Mouse (Mus musculus) adrenal gland, adult 8-10 months (tissue): ENCODE data around the gene Pank4. TPM values are rescaled to one million over a fixed set of nuclear protein-coding genes. Genes with fewer than 3 reads are reported as not detected.

Source experiments
- DNase-seq: peaks from one replicate; pipeline ENCODE4 v3.0.0; 2022
- total RNA-seq, 4 experiments: library from RNA; stranded (reverse); gene quantifications; 2 replicates each; pipeline ENCODE4 v1.2.4; 2022

Gene Pank4
- total RNA-seq, 4 experiments from 2014 or later, result 27.8 to 38.1 (median 34.0) TPM

GRCm38 (mm10) chr4:154943323-154944039 is 20.4 kb upstream of the Pank4 start:
- DNase-seq, result no peak

- DNase-seq, result peak; percentile 76
Observed at GRCm38 (mm10) chr4:154944121-154944590, 19.8 kb upstream of the Pank4 start.

- peak; percentile 70 for DNase-seq
Observed at GRCm38 (mm10) chr4:154946319-154946718, 17.6 kb upstream of the Pank4 start.

- DNase-seq, result no peak
Observed at GRCm38 (mm10) chr4:154948066-154948939, 15.6 kb upstream of the Pank4 start.

GRCm38 (mm10) chr4:154948940-154949588 is 14.9 kb upstream of the Pank4 start:
- no peak for DNase-seq

- DNase-seq, result no peak
Observed at GRCm38 (mm10) chr4:154949589-154949982, 14.3 kb upstream of the Pank4 start.

GRCm38 (mm10) chr4:154952461-154953241 is 11.3 kb upstream of the Pank4 start:
- DNase-seq, result no peak

- no peak for DNase-seq
Observed at GRCm38 (mm10) chr4:154956604-154957003, 7.3 kb upstream of the Pank4 start.

- no peak for DNase-seq
Observed at GRCm38 (mm10) chr4:154957289-154957993, 6.5 kb upstream of the Pank4 start.

GRCm38 (mm10) chr4:154958171-154958570 is 5.8 kb upstream of the Pank4 start:
- no peak for DNase-seq

- no peak for DNase-seq
Observed at GRCm38 (mm10) chr4:154958621-154959020, 5.3 kb upstream of the Pank4 start.

- no peak for DNase-seq
Observed at GRCm38 (mm10) chr4:154960021-154960689, 3.8 kb upstream of the Pank4 start.

GRCm38 (mm10) chr4:154960690-154961225 is 3.2 kb upstream of the Pank4 start, which contains the start of gene Hes5:
Hes5 (plus strand) TSS chr4:154960923.
- no peak for DNase-seq

GRCm38 (mm10) chr4:154961226-154961738 is 2.6 kb upstream of the Pank4 start:
- DNase-seq, result no peak

- DNase-seq, result no peak
Observed at GRCm38 (mm10) chr4:154961911-154962310, 2.0 kb upstream of the Pank4 start.

- no peak for DNase-seq
Observed at GRCm38 (mm10) chr4:154962683-154963082, 1.2 kb upstream of the Pank4 start.

- no peak for DNase-seq
Observed at GRCm38 (mm10) chr4:154963190-154963836, 610 bp upstream of the Pank4 start.

GRCm38 (mm10) chr4:154964581-154965235 is 785 bp downstream of the Pank4 start:
- DNase-seq, result no peak

- no peak for DNase-seq
Observed at GRCm38 (mm10) chr4:154965856-154966255, 1.9 kb downstream of the Pank4 start.
